Mouse (Mus musculus): ENCODE data around the gene Gpr101. TPM values are rescaled to one million over a fixed set of nuclear protein-coding genes. Genes with fewer than 3 reads are reported as not detected.

Gpr101 gene
- polyA plus RNA-seq (2014; fragmentation: Illumina TruSeq; extraction: RNeasy Lipid Tissue Mini Kit (QIAGEN cat#74804); ENCODE audit: low replicate concordance) = not detected

DNA sequence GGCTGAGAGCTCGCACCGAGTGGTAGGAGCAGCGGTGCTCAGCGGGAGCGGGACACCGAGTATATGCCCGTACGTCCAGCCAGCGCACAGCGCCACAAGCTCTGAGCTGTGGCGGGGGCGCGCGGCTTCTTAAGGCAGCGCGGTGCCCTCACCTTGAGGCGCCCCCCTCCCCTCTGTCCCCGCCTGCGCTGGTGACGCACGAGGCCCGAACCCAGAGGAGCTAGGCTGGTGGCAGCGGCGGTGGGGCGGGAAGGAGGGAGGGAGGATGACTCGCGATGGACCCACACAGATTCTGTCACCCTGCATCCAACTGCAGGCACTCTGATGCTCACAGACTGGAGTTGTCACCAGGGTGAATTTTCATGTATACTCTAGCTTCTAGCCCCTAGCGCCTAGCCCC lies at the start of gene Gpr101:
Gene Gpr101, minus strand, starts transcription at position 124 of the 400 bp plus-strand sequence.

Other genes with a start within 250 kb of the Gpr101 start
- 22.1 TPM for gene Arhgef6, start 165.0 kb downstream of the Gpr101 start, polyA plus RNA-seq (2014; fragmentation: Illumina TruSeq; extraction: RNeasy Lipid Tissue Mini Kit (QIAGEN cat#74804); ENCODE audit: low replicate concordance)
- 64.4 TPM for gene Rbmx, start 110.7 kb downstream of the Gpr101 start, polyA plus RNA-seq (2014; fragmentation: Illumina TruSeq; extraction: RNeasy Lipid Tissue Mini Kit (QIAGEN cat#74804); ENCODE audit: low replicate concordance)
- gene Gm364, start 94.6 kb downstream of the Gpr101 start, polyA plus RNA-seq (2014; fragmentation: Illumina TruSeq; extraction: RNeasy Lipid Tissue Mini Kit (QIAGEN cat#74804); ENCODE audit: low replicate concordance) = not detected

All from small intestine, adult 10 weeks (tissue).